Mouse (Mus musculus): ENCODE results near the gene Spryd4.

DNA sequence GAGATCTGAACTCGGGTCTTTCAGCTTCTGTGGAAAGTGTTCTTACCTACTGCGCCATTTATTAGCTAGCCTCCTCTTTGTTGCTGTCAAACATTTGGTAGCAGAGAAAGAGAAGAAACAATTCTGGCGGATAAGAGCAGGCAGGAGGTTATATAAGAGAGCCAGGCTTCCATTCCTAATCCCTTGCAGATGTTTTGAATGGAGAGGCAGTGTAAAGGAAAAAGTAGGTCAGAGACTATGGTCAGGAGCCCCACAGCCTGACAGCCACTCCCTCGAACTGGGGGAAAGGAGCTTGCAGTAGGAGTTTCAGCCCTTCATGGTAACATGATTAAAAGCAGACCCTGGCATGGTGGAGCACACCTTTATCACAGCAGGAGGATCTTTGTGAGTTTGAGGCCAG, 24.7 kb upstream of the Spryd4 start:
- TF ChIP-seq CTCF (IDR thresholded peaks at IDR 0.05; ENCODE audit: low read depth, low read length), result no peak
- TF ChIP-seq GATA1 (IDR thresholded peaks at IDR 0.05; ENCODE audit: borderline replicate concordance, low read length), result no peak
- TF ChIP-seq POLR2AphosphoS5 (IDR thresholded peaks at IDR 0.05; ENCODE audit: insufficient replicate concordance, low read depth, low read length), result no peak
